Mouse (Mus musculus): ENCODE data around the gene Rack1.
"Not testable (repeated sequence)": the region's sequence is repeated elsewhere in the genome, so short reads cannot be mapped to it uniquely, and the experiment has no call there.

Gene Rack1

GRCm38 (mm10) chr11:48818346-48818745, 18.2 kb downstream of the Rack1 start:
- in situ Hi-C loops (cut with MseI, MboI), result no loop called here

- in situ Hi-C loops (cut with MseI, MboI), result no loop called here
These were observed 19.6 kb downstream of the Rack1 start for GRCm38 (mm10) chr11:48819614-48820307.

GRCm38 (mm10) chr11:48820308-48820674, 20.2 kb downstream of the Rack1 start:
- in situ Hi-C loops (cut with MseI, MboI), result no loop called here

GRCm38 (mm10) chr11:48821299-48821698, 21.2 kb downstream of the Rack1 start:
- in situ Hi-C loops (cut with MseI, MboI), result not testable (repeated sequence)

GRCm38 (mm10) chr11:48822768-48823512, 22.8 kb downstream of the Rack1 start:
- in situ Hi-C loops (cut with MseI, MboI), result no loop called here

GRCm38 (mm10) chr11:48823536-48823972, 23.4 kb downstream of the Rack1 start:
- in situ Hi-C loops (cut with MseI, MboI), result no loop called here

GRCm38 (mm10) chr11:48824311-48824830, 24.2 kb downstream of the Rack1 start:
- in situ Hi-C loops (cut with MseI, MboI), result no loop called here

- in situ Hi-C loops (cut with MseI, MboI), result not testable (repeated sequence)
These were observed 26.0 kb downstream of the Rack1 start, which contains the start of the genes Trim7 and Gm12184 for GRCm38 (mm10) chr11:48825979-48826751. TSS of gene Trim7 (plus strand) at chr11:48826140. TSS of gene Gm12184 (minus strand) at chr11:48826655.

- in situ Hi-C loops (cut with MseI, MboI), result no loop called here
These were observed 26.6 kb downstream of the Rack1 start for GRCm38 (mm10) chr11:48826752-48827096.

- in situ Hi-C loops (cut with MseI, MboI), result no loop called here
These were observed 27.8 kb downstream of the Rack1 start for GRCm38 (mm10) chr11:48827926-48828325.

- in situ Hi-C loops (cut with MseI, MboI), result no loop called here
These were observed 30.1 kb downstream of the Rack1 start for GRCm38 (mm10) chr11:48830279-48830678.

- in situ Hi-C loops (cut with MseI, MboI), result no loop called here
These were observed 31.1 kb downstream of the Rack1 start for GRCm38 (mm10) chr11:48831273-48831672.

- in situ Hi-C loops (cut with MseI, MboI), result no loop called here
These were observed 33.1 kb downstream of the Rack1 start for GRCm38 (mm10) chr11:48833078-48833730.

GRCm38 (mm10) chr11:48833731-48834639, 33.9 kb downstream of the Rack1 start:
- in situ Hi-C loops (cut with MseI, MboI), result no loop called here

- in situ Hi-C loops (cut with MseI, MboI), result no loop called here
These were observed 35.8 kb downstream of the Rack1 start for GRCm38 (mm10) chr11:48835923-48836322.

GRCm38 (mm10) chr11:48836990-48837309, 36.8 kb downstream of the Rack1 start:
- in situ Hi-C loops (cut with MseI, MboI), result no loop called here

GRCm38 (mm10) chr11:48837310-48838180, 37.4 kb downstream of the Rack1 start:
- in situ Hi-C loops (cut with MseI, MboI), result no loop called here

- in situ Hi-C loops (cut with MseI, MboI), result no loop called here
These were observed 38.2 kb downstream of the Rack1 start for GRCm38 (mm10) chr11:48838181-48838797.

All from mouse trophoblast stem cell (cell line).